Mouse (Mus musculus) heart, embryonic 16.5 days (tissue): ENCODE measurements at regions not wholly inside any gene's neighbourhood (a gene's known extent, or its start where the extent isn't known, plus 50 kb on each side); places are given as distances from the start of the nearest gene placed in this dataset.

Experiments used
- ATAC-seq: fragments of 200-750 bp; cut with Nextera tagmentation; replicated peaks from 2 replicates; pipeline ENCODE4 v1.8.0; 2017; ENCODE audit warnings: moderate number of reproducible peaks; ENCODE audit not compliant: insufficient read depth, low FRiP score; ENCODE audit errors: extremely low read depth
- H3K27ac ChIP-seq: fragments of 300-500 bp; sonication (generic); 2 replicates; pipeline ENCODE4 v1.5.1; 2014; ENCODE audit warnings: mild to moderate bottlenecking, low read length, control low read depth, moderate library complexity
- H3K27me3 ChIP-seq: fragments of 300-500 bp; sonication (generic); 2 replicates; pipeline ENCODE4 v1.6.1; 2014; ENCODE audit warnings: low read length, mixed read lengths; ENCODE audit not compliant: control insufficient read depth, insufficient read depth
- H3K36me3 ChIP-seq: fragments of 300-500 bp; sonication (generic); 2 replicates; pipeline ENCODE4 v1.6.1; 2014; ENCODE audit not compliant: control insufficient read depth, insufficient read depth
- H3K4me1 ChIP-seq: fragments of 300-500 bp; sonication (generic); 2 replicates; pipeline ENCODE4 v1.6.1; 2014; ENCODE audit warnings: low read length, mixed read lengths; ENCODE audit not compliant: control insufficient read depth, insufficient read depth
- H3K4me2 ChIP-seq: fragments of 300-500 bp; sonication (generic); 2 replicates; pipeline ENCODE4 v1.6.1; 2014; ENCODE audit warnings: low read depth, mild to moderate bottlenecking, control low read depth, low read length
- H3K4me3 ChIP-seq: fragments of 300-500 bp; sonication (generic); 2 replicates; pipeline ENCODE4 v1.5.1; 2014; ENCODE audit warnings: mild to moderate bottlenecking, control low read depth, low read length
- H3K9ac ChIP-seq: fragments of 300-500 bp; sonication (generic); 2 replicates; pipeline ENCODE4 v1.6.1; 2014; ENCODE audit warnings: low read length, control low read depth
- H3K9me3 ChIP-seq: fragments of 300-500 bp; sonication (generic); replicated peaks from 2 replicates; pipeline ENCODE4 v1.6.1; 2016; ENCODE audit warnings: low read length; ENCODE audit not compliant: control insufficient read depth
- WGBS: fragments of 180-500 bp; shearing (Covaris S2); extraction: QIAGEN DNeasy Blood & Tissue Kit; methylation state at CpG from one replicate; pipeline ENCODE4 v1.1.7; 2014; 5-methylcytosine and 5-hydroxymethylcytosine counted together

- 79% methylated on average over 2 of the region's 2 CpGs for WGBS
Observed at GRCm38 (mm10) chr12:117414020-117414419, 102.3 kb upstream of the Rapgef5 start.

GRCm38 (mm10) chr12:117415146-117415545 lies 101.1 kb upstream of the Rapgef5 start:
- Histone ChIP-seq H3K4me2 (no peak overlapping the region), H3K9ac (no peak overlapping the region), H3K4me1 (peaks cover 10% of the 10 kb centered on the region; the same call in 1 of the 2 replicates), H3K27me3 (no peaks in the 10 kb centered on the region), H3K36me3 (no peaks in the 10 kb centered on the region), H3K9me3 (no peaks in the 10 kb centered on the region), H3K4me3 (no peak overlapping the region), H3K27ac (no peak overlapping the region)
- ATAC-seq, result no peak
- 74% methylated on average over 2 of the region's 2 CpGs for WGBS

More at GRCm38 (mm10) chr12:117414020-117414419, 102.3 kb upstream of the Rapgef5 start:
- no peak overlapping the region for H3K27ac ChIP-seq
- ATAC-seq, result no peak
- no peak overlapping the region for H3K4me3 ChIP-seq
- peaks cover 12% of the 10 kb centered on the region; the same call in 1 of the 2 replicates for H3K4me1 ChIP-seq
- no peaks in the 10 kb centered on the region for H3K27me3 ChIP-seq
- no peak overlapping the region for H3K4me2 ChIP-seq
- no peak overlapping the region for H3K9ac ChIP-seq
- no peaks in the 10 kb centered on the region for H3K36me3 ChIP-seq
- H3K9me3 ChIP-seq, result no peaks in the 10 kb centered on the region

GRCm38 (mm10) chr12:117417991-117418390 lies 98.3 kb upstream of the Rapgef5 start:
- no peaks in the 10 kb centered on the region for H3K27me3 ChIP-seq
- WGBS, result 80% methylated on average over 4 of the region's 4 CpGs
- H3K27ac ChIP-seq, result no peak overlapping the region
- H3K4me2 ChIP-seq, result no peak overlapping the region
- no peaks in the 10 kb centered on the region for H3K36me3 ChIP-seq
- no peaks in the 10 kb centered on the region for H3K4me1 ChIP-seq
- H3K9ac ChIP-seq, result no peak overlapping the region
- no peak for ATAC-seq
- H3K4me3 ChIP-seq, result no peak overlapping the region
- H3K9me3 ChIP-seq, result no peaks in the 10 kb centered on the region

- 77% methylated on average over 7 of the region's 7 CpGs for WGBS
- no peak overlapping the region for H3K27ac ChIP-seq
- H3K4me2 ChIP-seq, result no peak overlapping the region
- no peak for ATAC-seq
- H3K27me3 ChIP-seq, result no peaks in the 10 kb centered on the region
- H3K9me3 ChIP-seq, result no peaks in the 10 kb centered on the region
- no peaks in the 10 kb centered on the region for H3K36me3 ChIP-seq
- H3K9ac ChIP-seq, result no peak overlapping the region
- no peaks in the 10 kb centered on the region for H3K4me1 ChIP-seq
- H3K4me3 ChIP-seq, result no peak overlapping the region
Observed at GRCm38 (mm10) chr12:117422315-117422978, 93.8 kb upstream of the Rapgef5 start.

- no peak for ATAC-seq
- H3K27ac ChIP-seq, result no peak overlapping the region
- no peak overlapping the region for H3K4me2 ChIP-seq
- no peaks in the 10 kb centered on the region for H3K4me1 ChIP-seq
- WGBS, result 53% methylated on average over 9 of the region's 9 CpGs
- no peaks in the 10 kb centered on the region for H3K9me3 ChIP-seq
- H3K36me3 ChIP-seq, result no peaks in the 10 kb centered on the region
- H3K27me3 ChIP-seq, result no peaks in the 10 kb centered on the region; the same call in 1 of the 2 replicates
- H3K4me3 ChIP-seq, result no peak overlapping the region
- no peak overlapping the region for H3K9ac ChIP-seq
Observed at GRCm38 (mm10) chr12:117425363-117426031, 90.8 kb upstream of the Rapgef5 start.

- Histone ChIP-seq H3K27me3 (no peaks in the 10 kb centered on the region; the same call in 1 of the 2 replicates), H3K27ac (no peak overlapping the region), H3K9ac (no peak overlapping the region), H3K4me1 (no peaks in the 10 kb centered on the region), H3K4me2 (no peak overlapping the region), H3K9me3 (no peaks in the 10 kb centered on the region), H3K4me3 (no peak overlapping the region), H3K36me3 (no peaks in the 10 kb centered on the region)
- no peak for ATAC-seq
- 50% methylated on average over 1 of the region's 1 CpGs for WGBS
Observed at GRCm38 (mm10) chr12:117427431-117427830, 88.8 kb upstream of the Rapgef5 start.

GRCm38 (mm10) chr12:117430886-117431285 lies 85.4 kb upstream of the Rapgef5 start:
- H3K36me3 ChIP-seq, result no peaks in the 10 kb centered on the region
- 0 out of 2 replicates have a peak, but pooled peaks cover 2% of the 10 kb centered on the region for H3K4me1 ChIP-seq
- H3K27me3 ChIP-seq, result no peaks in the 10 kb centered on the region; the same call in 1 of the 2 replicates
- 80% methylated on average over 4 of the region's 4 CpGs for WGBS
- no peak overlapping the region for H3K27ac ChIP-seq
- no peak overlapping the region for H3K4me2 ChIP-seq
- H3K9me3 ChIP-seq, result no peaks in the 10 kb centered on the region
- H3K4me3 ChIP-seq, result no peak overlapping the region
- no peak for ATAC-seq
- H3K9ac ChIP-seq, result no peak overlapping the region

- 0 out of 2 replicates have a peak, but pooled peaks cover 2% of the 10 kb centered on the region for H3K4me1 ChIP-seq
- H3K27me3 ChIP-seq, result no peaks in the 10 kb centered on the region; the same call in 1 of the 2 replicates
- H3K4me3 ChIP-seq, result no peak overlapping the region
- WGBS, result 58% methylated on average over 1 of the region's 1 CpGs
- no peaks in the 10 kb centered on the region for H3K9me3 ChIP-seq
- H3K9ac ChIP-seq, result no peak overlapping the region
- H3K4me2 ChIP-seq, result no peak overlapping the region
- no peak for ATAC-seq
- H3K36me3 ChIP-seq, result no peaks in the 10 kb centered on the region
- H3K27ac ChIP-seq, result no peak overlapping the region
Observed at GRCm38 (mm10) chr12:117432788-117433187, 83.5 kb upstream of the Rapgef5 start.

GRCm38 (mm10) chr12:117437011-117437410 lies 79.3 kb upstream of the Rapgef5 start:
- 70% methylated on average over 4 of the region's 4 CpGs for WGBS

More at GRCm38 (mm10) chr12:117437011-117437410, 79.3 kb upstream of the Rapgef5 start:
- no peak for ATAC-seq
- no peaks in the 10 kb centered on the region for H3K27me3 ChIP-seq
- no peaks in the 10 kb centered on the region for H3K9me3 ChIP-seq
- H3K27ac ChIP-seq, result no peak overlapping the region
- H3K4me3 ChIP-seq, result no peak overlapping the region
- H3K4me1 ChIP-seq, result 0 out of 2 replicates have a peak, but pooled peaks cover 2% of the 10 kb centered on the region
- H3K36me3 ChIP-seq, result no peaks in the 10 kb centered on the region
- no peak overlapping the region for H3K4me2 ChIP-seq
- no peak overlapping the region for H3K9ac ChIP-seq
